Mouse (Mus musculus) large intestine, adult 2 months (tissue): ENCODE results near the gene E130208F15Rik. TPM values are rescaled to one million over a fixed set of nuclear protein-coding genes. Genes with fewer than 3 reads are reported as not detected.

Source experiments
- polyA plus RNA-seq: library from polyadenylated mRNA; depleted of rRNA; stranded (reverse); fragments of >200 nt; gene quantifications from 2 replicates; pipeline ENCODE4 v1.2.3, GENCODE M21; 2012; rRNA removed

E130208F15Rik gene
- polyA plus RNA-seq, 1 experiment, result 0.31 TPM

Other genes starting within 250 kb of the E130208F15Rik start
- 0.25 and 0.35 TPM in 2 replicates for gene Zfp82, start 248.8 kb upstream of the E130208F15Rik start, polyA plus RNA-seq
- gene Gm26920, start 231.3 kb upstream of the E130208F15Rik start, polyA plus RNA-seq, result 0.25 TPM in 1 of 2 replicates, not detected in the other
- gene Zfp566, start 231.2 kb upstream of the E130208F15Rik start, polyA plus RNA-seq, result 1.0 and 1.2 TPM in 2 replicates
- 11.4 and 12.5 TPM in 2 replicates for gene Zfp260, start 227.0 kb upstream of the E130208F15Rik start, polyA plus RNA-seq
- gene Zfp382, start 199.8 kb upstream of the E130208F15Rik start, polyA plus RNA-seq, result 0.20 and 1.2 TPM in 2 replicates
- gene Zfp146, start 152.0 kb upstream of the E130208F15Rik start, polyA plus RNA-seq, result 8.8 and 11.3 TPM in 2 replicates
- 90.2 and 179 TPM in 2 replicates for gene Cox7a1, start 137.6 kb upstream of the E130208F15Rik start, polyA plus RNA-seq
- 636 and 641 TPM in 2 replicates for gene Capns1, start 122.9 kb upstream of the E130208F15Rik start, polyA plus RNA-seq
- gene Polr2i, start 89.8 kb upstream of the E130208F15Rik start, polyA plus RNA-seq, result 100 and 106 TPM in 2 replicates
- gene Tbcb, start 89.5 kb upstream of the E130208F15Rik start, polyA plus RNA-seq, result 56.3 and 57.3 TPM in 2 replicates
- 0.18 TPM in 1 of 2 replicates, not detected in the other for gene Ovol3, start 86.0 kb upstream of the E130208F15Rik start, polyA plus RNA-seq
- 0.15 TPM in 1 of 2 replicates, not detected in the other for gene Thap8, start 41.6 kb upstream of the E130208F15Rik start, polyA plus RNA-seq
- gene Wdr62, start 41.3 kb upstream of the E130208F15Rik start, polyA plus RNA-seq, result 14.0 and 16.5 TPM in 2 replicates
- 4.0 and 4.9 TPM in 2 replicates for gene Clip3, start 30.0 kb upstream of the E130208F15Rik start, polyA plus RNA-seq
- gene Alkbh6, start 13.0 kb upstream of the E130208F15Rik start, polyA plus RNA-seq, result 81.0 and 96.8 TPM in 2 replicates
- 18.4 and 23.2 TPM in 2 replicates for gene Syne4, start 6.9 kb upstream of the E130208F15Rik start, polyA plus RNA-seq
- 12.1 and 13.9 TPM in 2 replicates for gene Sdhaf1, start 2.2 kb downstream of the E130208F15Rik start, polyA plus RNA-seq
- gene Lrfn3, start 41.0 kb downstream of the E130208F15Rik start, polyA plus RNA-seq, result 12.7 and 13.1 TPM in 2 replicates
- gene Tyrobp, start 92.0 kb downstream of the E130208F15Rik start, polyA plus RNA-seq, result 109 and 121 TPM in 2 replicates
- 18.0 and 22.2 TPM in 2 replicates for gene Hcst, start 98.1 kb downstream of the E130208F15Rik start, polyA plus RNA-seq
- gene Nfkbid, start 100.0 kb downstream of the E130208F15Rik start, polyA plus RNA-seq, result 8.6 and 9.0 TPM in 2 replicates
- gene Aplp1, start 123.8 kb downstream of the E130208F15Rik start, polyA plus RNA-seq, result 54.6 and 86.3 TPM in 2 replicates
- gene Kirrel2, start 135.9 kb downstream of the E130208F15Rik start, polyA plus RNA-seq, result 0.06 and 0.08 TPM in 2 replicates
- 0.17 and 0.18 TPM in 2 replicates for gene Nphs1, start 136.6 kb downstream of the E130208F15Rik start, polyA plus RNA-seq
- gene Prodh2, start 171.9 kb downstream of the E130208F15Rik start, polyA plus RNA-seq, result 1.6 and 7.7 TPM in 2 replicates
- gene Arhgap33, start 213.3 kb downstream of the E130208F15Rik start, polyA plus RNA-seq, result 5.1 and 9.4 TPM in 2 replicates
- gene Hspb6, start 230.4 kb downstream of the E130208F15Rik start, polyA plus RNA-seq, result 84.8 and 94.7 TPM in 2 replicates
- 4.3 and 7.3 TPM in 2 replicates for gene Proser3, start 230.6 kb downstream of the E130208F15Rik start, polyA plus RNA-seq
- gene Lin37, start 238.1 kb downstream of the E130208F15Rik start, polyA plus RNA-seq, result 44.9 and 45.8 TPM in 2 replicates
- gene U2af1l4, start 241.6 kb downstream of the E130208F15Rik start, polyA plus RNA-seq, result 46.2 and 48.2 TPM in 2 replicates
- gene Gm49396, start 241.6 kb downstream of the E130208F15Rik start, polyA plus RNA-seq, result 2.1 TPM in 2 replicates
- 186 and 239 TPM in 2 replicates for gene Psenen, start 241.9 kb downstream of the E130208F15Rik start, polyA plus RNA-seq
- 9.2 and 10.3 TPM in 2 replicates for gene Igflr1, start 243.7 kb downstream of the E130208F15Rik start, polyA plus RNA-seq